Mouse (Mus musculus) gastrocnemius, postnatal 10 days (tissue): ENCODE measurements around the gene Gm17361. TPM values are rescaled to one million over a fixed set of nuclear protein-coding genes. Genes with fewer than 3 reads are reported as not detected.
"Not testable (repeated sequence)": the region's sequence is repeated elsewhere in the genome, so short reads cannot be mapped to it uniquely, and the experiment has no call there.

ENCODE experiments used
- DNase-seq: peaks from one replicate; pipeline ENCODE4 v3.0.0; 2021; ENCODE audit warnings: mixed read lengths
- long read RNA-seq, 2 experiments: library from polyadenylated mRNA; stranded (forward); transcript quantifications; one replicate each; pipeline ENCODE4 v2.0.0; 2021
- total RNA-seq, 2 experiments: library from RNA; stranded (reverse); gene quantifications; 2 replicates each; pipeline ENCODE4 v1.2.3; 2021

Gene Gm17361
- not detected for total RNA-seq
- long read RNA-seq, experiment 1: 0 reads
- long read RNA-seq, experiment 2: 0 reads

- not testable (repeated sequence) for DNase-seq
Observed at GRCm38 (mm10) chrX:125003863-125004262, at the start of gene Gm17361. Gene Gm17361, plus strand, starts transcription at chrX:125004163.
